Mouse (Mus musculus) adrenal gland, postnatal 4 days (tissue): ENCODE results near the gene Suclg2. TPM values are rescaled to one million over a fixed set of nuclear protein-coding genes. Genes with fewer than 3 reads are reported as not detected.

Experiments
- DNase-seq, 2 experiments: peaks; one replicate each; pipeline ENCODE4 v3.0.0; 2021 to 2022; ENCODE audit warnings: low spot score in 2 of 2, mixed read lengths in 2 of 2
- total RNA-seq, 2 experiments: library from RNA; stranded (reverse); gene quantifications; 2 replicates each; pipeline ENCODE4 v1.2.3; 2021

Suclg2 gene
- total RNA-seq, 2 experiments from 2014 or later: 130 to 135 TPM

DNA sequence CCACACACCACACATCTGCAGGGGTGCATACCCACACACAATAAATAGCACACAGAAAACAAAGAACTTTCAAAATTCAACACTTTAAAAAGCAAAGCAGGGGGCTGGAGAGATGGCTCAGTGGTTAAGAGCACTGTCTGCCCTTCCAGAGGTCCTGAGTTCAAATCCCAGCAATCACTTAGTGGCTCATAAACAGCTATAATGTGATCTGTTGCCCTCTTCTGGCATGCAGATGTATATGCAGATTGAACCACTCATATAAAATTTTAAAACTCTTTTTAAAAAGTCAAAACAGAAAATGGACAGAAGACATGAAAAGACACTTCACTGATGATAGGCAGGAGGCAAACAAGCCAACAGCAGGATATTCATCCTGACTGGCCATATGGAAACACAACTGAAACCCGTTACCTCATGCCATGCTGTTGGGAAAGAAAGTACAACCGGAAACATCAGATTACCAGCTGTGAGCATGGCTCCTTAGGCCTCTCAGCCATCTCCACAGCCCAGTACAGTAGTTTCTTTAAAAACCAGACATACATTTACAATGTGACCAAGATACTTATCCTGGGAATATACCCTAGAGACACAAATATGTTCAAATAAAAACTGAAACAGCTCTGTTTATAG is 17.5 kb downstream of the Suclg2 start:
- DNase-seq: no peak

DNA sequence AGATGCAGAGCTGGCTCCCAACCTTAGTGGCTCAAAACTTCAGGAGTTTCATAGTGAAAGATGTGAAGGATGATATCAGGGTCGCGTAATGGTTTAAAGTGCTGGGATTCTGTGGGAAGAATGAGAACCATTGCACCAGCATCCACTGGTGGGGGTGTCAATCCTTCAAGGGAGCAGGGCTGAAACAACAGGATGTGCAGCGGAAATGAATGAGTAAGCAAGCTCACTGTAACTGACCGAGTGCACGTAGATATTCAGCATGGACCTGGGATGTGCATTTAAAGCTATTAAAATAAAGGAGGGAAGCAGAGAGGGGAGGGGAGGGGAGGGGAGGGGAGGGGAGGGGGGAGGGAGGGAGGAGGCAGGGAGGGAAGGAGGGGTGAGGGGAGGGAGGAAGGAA is 18.4 kb downstream of the Suclg2 start:
- no peak for DNase-seq

DNA sequence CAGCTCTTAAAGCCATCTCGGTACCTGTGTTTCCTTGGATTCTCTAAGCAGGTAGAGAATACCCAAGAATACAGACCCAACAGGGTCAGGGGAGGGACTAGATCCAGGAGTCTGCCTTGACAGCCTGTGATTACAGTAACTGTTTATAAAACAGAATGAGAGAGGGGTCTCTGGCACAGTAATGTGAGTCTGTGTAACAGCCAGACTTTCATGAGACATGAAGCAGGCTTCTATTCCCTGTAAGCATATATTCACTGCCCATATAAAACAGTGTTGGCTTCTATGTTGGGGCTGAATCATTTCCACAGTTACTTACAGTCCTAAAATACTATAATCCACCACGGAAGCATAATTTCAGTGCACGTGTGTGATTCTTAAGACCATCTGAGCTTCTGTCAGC is 19.3 kb downstream of the Suclg2 start:
- DNase-seq: no peak

DNA sequence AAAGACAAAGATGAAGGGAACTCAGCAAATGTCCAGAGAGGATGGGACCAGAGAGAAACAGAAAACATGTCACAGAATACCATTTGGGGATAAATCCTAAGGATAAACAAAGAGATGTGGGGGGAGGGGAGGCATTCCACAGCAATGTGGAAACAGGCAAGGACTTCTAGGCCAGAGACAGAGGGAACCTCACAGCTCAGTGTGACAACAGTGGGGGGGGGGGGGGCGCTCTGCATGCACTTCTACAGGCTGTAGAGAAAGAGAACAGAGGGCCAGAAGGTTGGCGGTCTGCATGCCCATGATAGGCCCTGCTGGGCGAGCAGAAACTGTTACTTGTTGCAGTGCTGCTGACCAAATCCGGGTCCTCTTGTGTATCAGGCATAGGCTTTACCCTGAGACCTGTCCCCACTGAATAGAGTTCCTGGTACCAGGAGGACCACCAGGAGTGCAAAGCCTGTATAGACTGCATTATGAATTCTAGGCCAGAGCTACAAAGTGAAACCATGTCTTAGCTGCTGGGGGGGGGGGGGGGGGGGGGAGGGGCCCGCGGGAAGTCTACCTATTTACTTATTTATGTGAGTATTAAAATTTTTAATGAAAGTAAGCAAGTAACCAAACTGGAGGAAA is 20.0 kb downstream of the Suclg2 start:
- DNase-seq: no peak

DNA sequence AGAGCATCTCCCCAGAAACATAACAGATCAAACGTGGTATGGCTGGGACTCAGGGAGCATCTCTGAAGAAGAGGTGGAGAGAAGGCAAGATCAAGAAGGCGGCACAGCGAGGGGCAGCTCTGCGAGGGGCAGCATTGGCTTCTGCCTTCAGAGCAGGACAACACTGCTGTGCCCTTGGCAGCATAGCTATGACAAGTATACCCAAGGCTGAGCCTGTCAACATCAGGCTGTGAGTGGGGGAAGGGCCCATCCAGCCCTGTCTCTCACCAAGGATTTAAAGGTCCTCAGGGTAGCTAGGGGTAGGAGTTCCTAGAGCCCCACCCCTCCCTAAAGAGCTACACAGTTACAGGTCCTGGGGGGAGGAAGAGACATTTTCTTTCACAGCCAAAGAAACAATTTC is 23.7 kb downstream of the Suclg2 start:
- no peak for DNase-seq

DNA sequence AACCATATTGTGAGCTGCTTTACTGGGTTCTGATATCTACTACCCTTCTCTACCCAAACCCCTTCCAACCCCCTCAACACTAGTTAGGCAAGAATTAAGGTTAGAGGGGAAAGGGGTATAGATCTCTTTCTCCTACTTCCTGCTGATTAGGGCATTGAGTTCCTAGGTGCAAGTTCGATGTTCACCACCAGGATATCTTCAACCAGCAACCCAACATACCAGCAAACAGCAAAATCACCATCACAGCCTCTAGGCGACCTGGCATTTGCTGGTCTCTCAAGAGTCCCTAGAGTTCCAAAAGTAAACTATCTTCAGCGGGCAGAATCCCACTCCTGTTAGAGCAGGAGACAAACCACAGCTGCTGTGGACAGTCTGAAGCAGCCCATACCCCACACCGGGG is 33.4 kb downstream of the Suclg2 start:
- no peak for DNase-seq

DNA sequence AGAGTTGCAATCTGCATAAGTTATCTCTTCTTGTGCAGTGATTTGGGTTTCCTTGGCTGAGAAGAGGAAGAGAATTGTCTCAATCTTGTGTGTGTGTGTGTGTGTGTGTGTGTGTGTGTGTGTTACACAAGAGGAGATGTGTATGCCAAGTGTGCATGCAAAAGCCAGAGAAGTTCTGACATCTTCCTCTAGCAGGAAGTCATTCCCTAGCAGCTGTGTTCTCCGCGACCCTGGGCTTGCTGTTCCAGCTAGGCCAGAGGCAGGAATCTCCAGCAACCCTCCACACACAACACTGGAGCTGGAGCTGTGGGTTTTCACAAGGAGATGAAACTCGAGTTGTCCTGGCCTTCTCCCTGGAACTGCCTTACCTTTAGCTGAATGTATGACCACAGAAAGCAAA is 38.9 kb downstream of the Suclg2 start:
- no peak for DNase-seq

DNA sequence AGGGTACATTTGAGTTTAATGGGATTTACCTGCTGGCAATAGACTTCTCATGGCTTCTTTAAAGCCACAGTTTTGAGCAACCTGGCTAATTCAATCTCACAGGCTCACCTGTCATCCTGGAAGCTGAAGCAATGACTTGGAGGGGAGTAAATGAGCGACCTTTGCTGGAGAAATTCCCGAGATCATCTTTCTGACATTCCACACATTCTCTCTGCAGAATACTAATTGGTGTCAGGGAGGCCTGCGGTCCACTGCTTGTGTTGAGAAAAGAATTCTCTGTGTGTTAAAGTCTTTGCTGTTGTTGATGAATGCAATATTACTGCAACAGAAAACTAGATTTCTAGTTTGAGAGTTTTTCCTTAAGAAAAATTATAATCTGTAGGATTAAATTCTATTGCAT is 39.3 kb downstream of the Suclg2 start:
- DNase-seq: no peak

DNA sequence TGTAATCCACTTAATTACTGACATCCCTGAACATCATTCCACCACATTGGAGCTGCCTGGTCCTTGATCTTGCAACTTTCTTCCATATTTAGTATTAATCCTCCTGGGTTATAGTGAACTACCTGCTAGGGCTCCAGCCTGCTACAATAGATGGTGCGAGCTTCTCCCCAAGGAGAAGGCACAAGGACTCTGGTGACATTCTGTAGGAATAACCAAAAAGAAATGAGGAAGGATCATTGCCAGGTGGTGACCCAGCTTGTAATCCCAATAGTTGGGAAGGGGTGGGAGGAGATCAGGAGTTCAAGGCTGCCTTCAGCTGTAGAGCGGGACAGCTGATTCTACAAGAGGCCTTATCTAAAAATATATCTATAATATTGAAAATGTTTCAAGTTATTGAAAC is 41.6 kb downstream of the Suclg2 start:
- no peak for DNase-seq

DNA sequence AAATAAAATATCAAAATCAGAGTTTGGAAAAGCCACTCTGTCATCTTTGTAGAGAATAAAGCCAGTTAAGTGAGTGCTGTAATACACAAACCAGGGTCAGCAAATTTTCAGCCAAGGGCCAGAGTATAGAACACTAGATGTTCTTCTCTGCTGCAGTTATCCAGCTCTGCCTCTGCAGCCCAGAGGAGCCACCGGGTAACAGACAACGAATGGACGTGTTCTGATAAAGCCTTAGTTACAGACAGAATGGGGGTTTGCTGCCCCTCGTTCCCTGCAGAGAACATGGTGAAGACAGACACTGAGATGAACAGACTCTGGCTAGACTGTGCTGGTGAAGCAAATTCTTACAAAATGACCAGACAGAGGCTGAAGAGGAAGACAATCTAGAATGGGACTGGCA is 42.2 kb downstream of the Suclg2 start:
- no peak for DNase-seq

DNA sequence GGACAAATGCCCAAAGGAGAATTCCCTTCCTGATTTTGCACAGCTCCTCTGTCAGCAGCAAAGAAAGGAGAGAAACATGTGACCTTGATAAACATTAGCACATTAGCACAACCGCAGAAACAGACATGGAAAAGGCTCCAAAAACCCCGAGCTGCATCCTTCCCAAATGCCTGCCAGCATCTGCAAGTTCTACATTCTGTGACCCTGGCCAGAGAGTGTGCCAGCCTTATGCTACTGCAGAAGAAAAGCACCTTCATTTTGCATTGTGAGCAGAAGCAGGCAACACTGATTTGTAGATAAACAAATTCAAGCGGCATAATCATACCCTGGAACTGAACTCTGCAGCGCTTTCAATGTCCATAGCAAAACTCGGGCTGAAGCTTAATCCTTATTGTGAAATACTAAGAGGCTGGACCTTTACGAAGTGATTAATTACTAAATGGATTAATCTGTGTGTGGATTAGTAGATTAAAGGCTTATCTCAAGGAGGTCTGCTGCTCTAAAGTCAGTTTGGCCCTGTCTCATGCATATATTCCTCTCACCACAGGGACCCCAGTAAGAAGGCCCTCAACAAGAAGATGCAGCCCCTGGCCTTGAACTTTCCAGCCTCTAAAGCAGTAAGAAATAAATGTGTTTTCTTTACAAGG is 43.4 kb downstream of the Suclg2 start:
- DNase-seq: no peak

DNA sequence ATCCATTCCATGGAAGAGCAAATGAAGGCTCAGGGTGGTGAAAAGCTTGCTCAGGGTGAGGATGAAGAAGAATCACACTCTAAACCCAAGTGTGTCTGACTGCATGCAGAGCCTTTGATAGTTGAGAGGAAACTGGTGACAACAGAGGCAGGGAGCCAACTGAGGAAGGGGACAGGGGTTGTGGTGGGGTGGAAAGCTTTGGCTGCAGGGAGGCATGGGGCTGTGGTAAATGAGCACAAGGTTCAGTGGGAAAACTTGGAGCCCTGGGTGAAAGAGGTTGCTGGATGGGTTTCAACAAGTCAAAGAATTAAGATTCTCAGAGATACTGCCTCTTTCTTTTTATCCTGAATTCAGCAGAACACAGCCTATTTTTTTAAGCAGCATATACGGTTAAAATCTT is 43.9 kb downstream of the Suclg2 start:
- DNase-seq: no peak

DNA sequence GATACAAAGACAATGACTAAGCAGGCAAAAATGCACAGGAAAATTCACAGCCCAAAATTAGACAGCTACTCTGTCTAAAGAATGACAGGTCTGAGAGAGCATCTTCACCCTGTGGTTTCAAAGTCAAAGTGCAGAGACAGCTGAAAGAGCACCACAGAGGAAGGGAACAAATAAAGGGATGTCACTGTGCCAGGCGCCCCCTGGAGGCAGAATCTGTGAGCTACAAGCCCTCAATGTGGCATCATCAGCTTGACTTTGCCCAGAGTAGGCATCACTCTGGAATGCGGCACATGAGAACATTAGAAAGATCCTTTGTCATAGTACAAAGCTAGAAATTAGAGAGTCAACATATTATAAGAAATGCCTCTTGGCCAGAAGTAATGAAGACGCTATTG is 49.3 kb downstream of the Suclg2 start:
- peak in 1 of 2 experiments; percentile 29 for DNase-seq

DNA sequence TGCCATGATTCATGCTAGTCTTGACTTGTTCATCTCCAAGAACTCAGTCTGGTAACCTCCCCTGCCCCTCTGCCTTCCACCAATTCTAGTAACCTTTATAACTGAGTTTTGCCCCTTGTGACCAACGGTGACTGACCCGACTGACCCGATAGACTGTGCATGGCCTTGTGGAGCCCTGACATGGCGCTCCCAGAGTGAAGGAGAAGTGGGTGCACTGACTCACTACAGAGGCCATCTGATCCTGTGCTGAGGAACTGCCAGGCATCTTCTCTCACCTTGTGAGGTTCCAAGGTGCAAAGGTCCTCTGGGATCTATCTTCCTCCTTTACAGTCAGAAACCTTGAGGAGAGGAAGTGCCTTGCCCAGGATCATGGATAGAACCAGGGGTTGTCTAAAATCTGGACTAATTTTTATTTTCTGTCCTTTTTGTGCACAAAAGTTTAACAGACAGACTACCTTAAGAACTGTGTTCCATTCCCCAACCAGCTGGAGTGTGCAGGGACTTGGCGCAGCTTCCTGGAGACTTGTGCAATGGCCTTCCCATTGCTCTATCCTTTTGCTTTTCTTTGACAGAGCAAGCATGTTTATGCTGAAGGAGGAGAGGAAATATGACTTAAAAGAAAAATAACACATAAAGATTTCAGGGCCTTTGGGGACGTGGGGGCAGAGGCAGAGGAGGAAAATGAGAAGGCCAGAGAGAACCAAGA is 49.8 kb downstream of the Suclg2 start:
- DNase-seq: no peak

DNA sequence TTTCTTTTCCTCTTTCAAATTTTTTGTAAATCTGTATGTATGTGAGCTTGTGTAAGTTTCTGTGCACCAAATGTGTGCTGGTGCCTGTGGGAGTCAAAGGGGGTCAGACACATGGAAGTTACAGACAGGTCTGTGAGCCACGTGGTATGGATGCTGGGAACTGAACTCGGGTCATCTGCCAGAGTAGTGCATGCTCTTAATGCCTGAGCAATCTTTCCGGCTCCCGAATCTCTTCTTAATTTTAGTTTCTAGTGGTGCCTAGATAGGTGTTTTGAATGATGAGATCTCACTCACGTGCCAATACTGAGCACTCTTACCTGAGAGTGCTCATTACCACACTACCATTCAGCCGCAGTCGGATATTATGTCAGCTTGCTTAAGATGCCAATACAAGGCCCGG is 60.9 kb downstream of the Suclg2 start:
- no peak for DNase-seq

DNA sequence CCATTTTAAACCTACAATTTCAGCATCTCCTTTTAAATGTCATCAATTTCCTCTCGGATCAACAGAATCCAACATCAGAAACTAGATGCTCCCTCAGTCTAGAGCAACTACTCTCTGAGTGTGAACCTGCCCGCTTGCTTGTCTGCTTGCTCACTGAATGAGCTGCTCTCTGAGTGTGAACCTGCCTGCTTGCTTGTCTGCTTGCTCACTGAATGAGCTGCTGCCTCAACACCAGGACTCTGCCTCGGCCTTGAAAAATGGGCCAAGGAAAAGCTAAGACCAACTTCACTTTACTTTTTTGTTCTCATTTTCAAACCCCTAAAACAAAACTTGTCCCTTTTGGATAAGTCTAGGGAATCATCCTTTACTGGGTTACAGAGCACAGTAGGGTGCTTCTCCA is 64.9 kb downstream of the Suclg2 start:
- no peak for DNase-seq

DNA sequence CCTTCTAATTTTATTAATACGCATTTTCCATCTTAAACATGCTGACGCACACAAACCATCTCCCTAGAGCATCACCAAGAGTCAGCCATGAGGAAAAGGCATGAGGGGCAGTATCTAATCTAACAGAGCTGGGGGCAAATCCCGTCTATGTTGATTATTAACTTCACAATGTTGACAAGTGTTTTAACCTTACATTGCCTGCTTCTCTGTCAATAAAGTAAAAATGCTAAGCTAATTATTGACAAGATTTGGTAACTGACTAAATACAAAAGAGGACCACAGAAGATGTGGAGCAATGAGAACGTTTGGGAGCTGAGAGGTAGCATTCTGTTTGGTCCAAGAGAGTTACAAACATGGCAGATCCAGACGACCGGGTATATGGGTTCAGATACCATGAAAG is 65.8 kb downstream of the Suclg2 start:
- no peak for DNase-seq

DNA sequence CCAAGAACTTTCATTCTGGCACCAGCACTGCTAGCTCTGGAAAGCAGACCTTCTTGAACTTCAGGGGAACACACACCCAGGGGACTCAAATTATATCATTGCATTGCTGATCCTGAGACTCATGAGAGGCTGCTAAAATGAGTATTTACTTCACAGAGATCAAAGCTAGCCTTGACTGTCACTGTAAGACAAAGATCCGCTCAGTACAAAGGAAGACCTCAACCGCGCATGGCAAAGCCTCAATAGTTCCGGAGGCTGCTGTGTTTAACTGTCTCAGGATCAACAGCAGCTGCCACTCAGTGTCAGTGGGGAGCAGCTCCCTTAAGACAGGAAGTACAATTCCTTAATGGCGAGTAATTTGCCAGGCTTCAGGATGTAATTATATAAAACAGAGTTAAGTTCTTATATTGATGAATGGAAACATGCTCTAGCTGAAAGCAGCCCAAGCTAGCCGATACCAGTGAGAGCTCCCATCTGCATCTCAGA is 67.2 kb downstream of the Suclg2 start:
- DNase-seq: no peak

DNA sequence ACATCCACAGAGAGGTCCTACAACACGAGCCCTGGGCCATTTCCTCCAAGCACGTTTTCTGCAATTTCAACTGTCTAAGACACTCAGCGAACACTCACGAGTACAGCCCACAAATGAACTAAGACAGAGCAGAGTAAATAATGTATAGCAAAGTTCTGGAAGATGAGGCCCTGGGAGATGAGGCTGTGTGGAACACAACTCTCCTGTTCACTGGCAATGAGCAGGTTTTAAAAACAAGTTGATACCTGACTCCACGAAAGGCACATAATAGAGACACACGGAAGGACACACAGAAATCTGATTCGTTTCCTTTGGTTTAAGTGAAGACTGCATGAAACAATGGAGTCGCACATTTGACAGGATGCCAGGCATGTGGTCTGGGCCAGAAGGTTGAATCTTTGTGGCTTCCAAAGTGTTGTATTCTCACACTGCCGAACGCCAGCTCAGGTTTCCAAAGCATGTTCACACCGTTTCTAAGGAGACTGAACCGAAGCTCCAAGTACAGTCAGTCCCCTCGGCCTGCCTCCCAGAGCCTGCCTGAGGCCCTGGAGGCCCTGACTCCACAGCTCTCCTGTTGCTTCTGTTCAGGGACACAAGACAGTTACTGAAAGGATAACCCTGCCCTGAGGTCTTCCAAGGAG is 68.4 kb downstream of the Suclg2 start:
- DNase-seq: no peak

DNA sequence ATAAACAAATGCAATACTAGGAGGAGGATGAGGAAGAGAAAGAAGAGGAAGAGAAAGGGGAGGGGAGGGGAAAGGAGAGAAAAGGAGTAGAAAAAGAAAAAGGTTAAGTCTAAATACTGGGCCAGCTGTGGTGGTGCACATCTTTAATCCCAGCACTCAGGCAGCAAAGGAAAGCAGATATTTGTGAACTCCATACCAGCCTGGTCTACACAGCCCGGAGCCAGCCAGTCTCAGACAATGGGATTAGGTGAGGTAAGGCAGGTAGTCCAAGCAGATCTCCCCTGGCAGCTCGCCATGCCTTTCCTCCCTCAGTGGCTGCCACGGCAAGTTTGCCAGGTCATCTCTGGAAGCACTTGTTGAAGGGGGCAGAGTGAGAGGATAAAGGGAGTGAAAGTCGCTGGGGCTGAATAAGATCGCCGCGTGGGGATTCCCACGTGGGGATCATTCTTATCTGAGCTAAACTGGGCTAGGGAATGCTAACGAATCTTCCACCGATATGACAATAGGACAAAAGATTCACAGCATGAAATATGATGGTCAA is 69.4 kb downstream of the Suclg2 start:
- DNase-seq: no peak

DNA sequence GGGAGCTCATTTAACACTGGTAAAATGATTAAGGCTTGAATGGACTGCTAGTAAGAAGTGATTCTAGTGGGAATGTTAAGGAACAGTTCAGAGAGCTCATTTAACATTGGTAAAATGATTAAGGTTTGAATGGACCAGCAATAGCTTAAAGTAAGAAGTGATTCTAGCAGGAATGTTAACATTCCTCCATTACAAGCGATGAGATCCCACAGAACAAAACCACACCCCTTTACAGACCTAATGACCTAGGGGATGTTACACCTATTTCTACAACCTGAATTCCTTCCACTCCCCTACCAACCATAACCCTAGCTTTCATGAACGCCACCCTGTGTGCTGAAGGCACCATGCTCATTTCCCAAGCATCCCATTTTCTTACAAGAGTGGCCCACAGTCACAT is 81.2 kb downstream of the Suclg2 start:
- DNase-seq: no peak
